Mouse (Mus musculus): Measurements from ENCODE around the gene Igf2. TPM values are rescaled to one million over a fixed set of nuclear protein-coding genes. Genes with fewer than 3 reads are reported as not detected.

Gene Igf2
- total and polyA plus RNA-seq, 3 experiments, result not detected

DNA sequence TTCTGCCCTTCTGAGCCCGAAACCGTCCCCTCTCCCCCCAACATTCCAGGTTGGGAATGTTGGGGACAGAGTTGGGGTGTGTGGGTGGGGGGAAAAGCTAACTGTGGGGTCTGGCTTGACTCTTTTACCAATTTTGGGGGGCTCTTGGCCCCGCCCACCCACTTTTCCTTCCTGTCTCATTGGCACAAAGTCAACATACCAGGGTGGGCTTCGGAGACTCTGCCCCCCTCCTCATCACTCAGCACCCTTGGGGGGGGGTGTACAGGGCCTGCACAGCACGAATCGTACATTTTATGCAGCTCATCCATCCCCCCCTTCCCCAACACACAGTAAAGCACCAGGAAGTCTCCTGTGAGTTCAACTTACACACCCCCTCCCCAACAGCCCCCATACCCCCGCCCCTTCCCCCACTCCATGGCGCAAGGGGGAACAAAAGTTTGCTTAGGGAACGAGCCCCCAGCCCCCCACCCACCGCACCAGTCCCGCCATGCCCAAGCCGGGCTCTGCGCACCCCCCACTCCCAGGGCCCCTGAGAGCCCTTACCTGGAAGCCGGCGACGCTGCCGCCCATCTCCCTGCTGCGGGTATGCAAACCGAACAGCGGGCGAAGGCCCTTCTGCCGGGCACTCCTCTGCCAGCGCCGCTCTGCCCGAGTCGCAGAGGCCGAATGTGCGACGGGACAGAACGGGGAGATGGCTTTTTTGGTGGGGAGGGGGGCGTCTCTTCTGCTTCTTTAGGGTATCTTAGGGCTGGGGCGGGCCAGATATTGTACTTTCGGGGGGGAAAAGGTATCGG lies 8.6 kb downstream of the Igf2 start:
- no peak overlapping the region for H3K9ac ChIP-seq (ENCODE audit: insufficient read depth, low read depth)
- no peak overlapping the region for H3K4me3 ChIP-seq (replicated peaks in 1 of 3; ENCODE audit: low read depth in 2 of 3, low read length in 2 of 3, poor library complexity in 1 of 3)

DNA sequence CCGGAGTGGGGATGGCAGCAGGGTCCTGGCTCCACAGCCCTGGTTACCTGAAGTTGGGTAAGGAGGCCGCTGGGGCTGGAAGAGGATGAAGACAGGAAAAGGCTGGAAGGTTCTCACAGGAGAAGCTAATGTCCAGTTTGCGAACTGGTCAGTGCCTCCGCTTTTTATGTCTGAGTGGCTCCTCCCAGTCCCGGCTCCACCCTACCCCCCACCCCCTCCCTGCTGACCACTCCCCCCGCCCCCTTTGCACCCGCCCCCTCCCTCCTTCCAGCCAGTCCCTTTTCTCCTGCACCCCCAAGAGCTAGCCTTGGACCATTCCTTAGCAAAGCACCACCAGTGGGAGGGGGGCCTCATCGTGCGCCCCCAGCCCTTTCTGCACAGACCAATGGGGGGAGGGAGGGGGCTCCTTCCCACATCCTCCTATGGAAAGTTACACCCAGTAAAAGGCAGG lies 9.2 kb downstream of the Igf2 start:
- Histone ChIP-seq H3K4me1 (ENCODE audit: control insufficient read depth in 1 of 2, insufficient read depth in 2 of 2) (no peaks in the 10 kb centered on the region), H3K9me3 (replicated peaks; ENCODE audit: low read length) (peaks cover 27% of the 10 kb centered on the region), H3K4me2 (ENCODE audit: insufficient read depth, low read depth, poor library complexity, severe bottlenecking) (no peak overlapping the region), H3K4me3 (replicated peaks in 1 of 3; ENCODE audit: low read depth in 2 of 3, low read length in 2 of 3, poor library complexity in 1 of 3) (no peak overlapping the region), H3K36me3 (replicated peaks in 1 of 2; ENCODE audit: control insufficient read depth in 1 of 2, insufficient read depth in 1 of 2, low read length in 1 of 2) (no peaks in the 10 kb centered on the region), H3K27me3 (replicated peaks) (peaks cover 58% of the 10 kb centered on the region), H3K79me2 (replicated peaks; ENCODE audit: control insufficient read depth, extremely low read depth, insufficient read depth, poor library complexity, severe bottlenecking) (no peaks in the 10 kb centered on the region), H3K9ac (ENCODE audit: insufficient read depth, low read depth) (no peak overlapping the region), H3K27ac (ENCODE audit: insufficient read depth, low read depth) (no peak overlapping the region)
- dilution Hi-C loops (cut with MboI; ENCODE audit: extremely low pct_ligation_motif_present, extremely low pct_unique_long_range_greater_than_20kb, low sequenced_read_pairs), result no loop called here
- no peak for DNase-seq (ENCODE audit: extremely low read depth)
- in situ Hi-C loops (cut with MboI; ENCODE audit: low pct_ligation_motif_present, low pct_unique_long_range_greater_than_20kb, low sequenced_read_pairs), result no loop called here
- no peak for TF ChIP-seq ELF1 (IDR thresholded peaks at IDR 0.05; ENCODE audit: low read depth, low read length)
- no peak for TF ChIP-seq CHD2 (IDR thresholded peaks at IDR 0.05; ENCODE audit: low read length)
- TF ChIP-seq KAT2A (IDR thresholded peaks at IDR 0.05; ENCODE audit: insufficient replicate concordance, low read length), result no peak
- no peak for TF ChIP-seq USF2 (conservative IDR thresholded peaks at IDR 0.05; ENCODE audit: low read depth, low read length)
- no peak for TF ChIP-seq MAFK (IDR thresholded peaks at IDR 0.05; ENCODE audit: insufficient replicate concordance, low read length)
- no peak for TF ChIP-seq ZMIZ1 (IDR thresholded peaks at IDR 0.05; ENCODE audit: low read depth, low read length)
- no peak for TF ChIP-seq RCOR1 (conservative IDR thresholded peaks at IDR 0.05; ENCODE audit: low read depth, low read length)
- no peak for TF ChIP-seq GABPA (IDR thresholded peaks at IDR 0.05; ENCODE audit: insufficient replicate concordance, low read depth, low read length)
- no peak for TF ChIP-seq HCFC1 (IDR thresholded peaks at IDR 0.05; ENCODE audit: low read depth, low read length)
- no peak for TF ChIP-seq MAZ (IDR thresholded peaks at IDR 0.05; ENCODE audit: low read depth, low read length)
- no peak for TF ChIP-seq POLR2AphosphoS2 (IDR thresholded peaks at IDR 0.05; ENCODE audit: low read depth, low read length)
- no peak for TF ChIP-seq TBP (conservative IDR thresholded peaks at IDR 0.05; ENCODE audit: low read depth, low read length)
- no peak for TF ChIP-seq ZNF384 (IDR thresholded peaks at IDR 0.05; ENCODE audit: low read depth, low read length)
- TF ChIP-seq IRF4 (IDR thresholded peaks at IDR 0.05; ENCODE audit: low read depth, low read length), result no peak

More for the DNA sequence above, 8.6 kb downstream of the Igf2 start:
- no peak for DNase-seq (ENCODE audit: extremely low read depth)
- peaks cover 57% of the 10 kb centered on the region for H3K27me3 ChIP-seq (replicated peaks)
- no peak overlapping the region for H3K27ac ChIP-seq (ENCODE audit: insufficient read depth, low read depth)
- no peaks in the 10 kb centered on the region for H3K4me1 ChIP-seq (ENCODE audit: control insufficient read depth in 1 of 2, insufficient read depth in 2 of 2)
- peaks cover 27% of the 10 kb centered on the region for H3K9me3 ChIP-seq (replicated peaks; ENCODE audit: low read length)
- dilution Hi-C loops (cut with MboI; ENCODE audit: extremely low pct_ligation_motif_present, extremely low pct_unique_long_range_greater_than_20kb, low sequenced_read_pairs), result no loop called here
- no peaks in the 10 kb centered on the region for H3K79me2 ChIP-seq (replicated peaks; ENCODE audit: control insufficient read depth, extremely low read depth, insufficient read depth, poor library complexity, severe bottlenecking)
- no peak overlapping the region for H3K4me2 ChIP-seq (ENCODE audit: insufficient read depth, low read depth, poor library complexity, severe bottlenecking)
- TF ChIP-seq POLR2A (IDR thresholded peaks at IDR 0.05; ENCODE audit: low read depth, low read length) (no peak), PAX5 (IDR thresholded peaks at IDR 0.05; ENCODE audit: low read length) (no peak), POLR2AphosphoS2 (IDR thresholded peaks at IDR 0.05; ENCODE audit: low read depth, low read length) (no peak), IRF4 (IDR thresholded peaks at IDR 0.05; ENCODE audit: low read depth, low read length) (no peak), MEF2A (IDR thresholded peaks at IDR 0.05; ENCODE audit: borderline replicate concordance, low read depth, low read length) (no peak), CHD1 (IDR thresholded peaks at IDR 0.05; ENCODE audit: low read depth, low read length) (no peak), RAD21 (IDR thresholded peaks at IDR 0.05; ENCODE audit: low read depth, low read length) (no peak), MAFK (IDR thresholded peaks at IDR 0.05; ENCODE audit: insufficient replicate concordance, low read length) (no peak), NELFE (IDR thresholded peaks at IDR 0.05; ENCODE audit: low read depth, low read length) (no peak), GABPA (IDR thresholded peaks at IDR 0.05; ENCODE audit: insufficient replicate concordance, low read depth, low read length) (no peak), ETS1 (conservative IDR thresholded peaks at IDR 0.05; ENCODE audit: low read depth, low read length) (no peak), SIN3A (IDR thresholded peaks at IDR 0.05; ENCODE audit: low read length) (no peak), ZKSCAN1 (IDR thresholded peaks at IDR 0.05; ENCODE audit: borderline replicate concordance, low read depth, low read length) (no peak), KAT2A (IDR thresholded peaks at IDR 0.05; ENCODE audit: insufficient replicate concordance, low read length) (no peak)
- H3K36me3 ChIP-seq (replicated peaks in 1 of 2; ENCODE audit: control insufficient read depth in 1 of 2, insufficient read depth in 1 of 2, low read length in 1 of 2), result no peaks in the 10 kb centered on the region
- in situ Hi-C loops (cut with MboI; ENCODE audit: low pct_ligation_motif_present, low pct_unique_long_range_greater_than_20kb, low sequenced_read_pairs), result no loop called here

All from CH12.LX (cell line).